Mouse (Mus musculus) gonadal fat pad, adult 2 months (tissue): ENCODE results near the gene Fam166b. TPM values are rescaled to one million over a fixed set of nuclear protein-coding genes. Genes with fewer than 3 reads are reported as not detected.
A peak's percentile ranks its signal among the peaks of the same experiment; 100 is the strongest.

Source experiments
- DNase-seq: peaks from one replicate; pipeline ENCODE4 v3.0.0-alpha.2; 2012; ENCODE audit warnings: low read depth
- polyA plus RNA-seq: library from polyadenylated mRNA; depleted of rRNA; stranded (reverse); fragments of >200 nt; gene quantifications from 2 replicates; pipeline ENCODE4 v1.2.3, GENCODE M21; 2012

Fam166b gene
- polyA plus RNA-seq, 1 experiment: 3.4 TPM

- DNase-seq: no peak
Observed at GRCm38 (mm10) chr4:43428180-43428861, 613 bp downstream of the Fam166b start.

GRCm38 (mm10) chr4:43427501-43428179 lies 1.3 kb downstream of the Fam166b start:
- no peak for DNase-seq

- DNase-seq: no peak
Observed at GRCm38 (mm10) chr4:43426487-43426886, 2.4 kb downstream of the Fam166b start.

- no peak for DNase-seq
Observed at GRCm38 (mm10) chr4:43425648-43426380, 3.1 kb downstream of the Fam166b start.

- DNase-seq: no peak
Observed at GRCm38 (mm10) chr4:43425197-43425596, 3.7 kb downstream of the Fam166b start.

- no peak for DNase-seq
Observed at GRCm38 (mm10) chr4:43424072-43424471, 4.9 kb downstream of the Fam166b start.

- no peak for DNase-seq
Observed at GRCm38 (mm10) chr4:43423267-43423934, 5.5 kb downstream of the Fam166b start.

GRCm38 (mm10) chr4:43421632-43422240 lies 7.2 kb downstream of the Fam166b start:
- DNase-seq: no peak

- no peak for DNase-seq
Observed at GRCm38 (mm10) chr4:43420305-43420704, 8.6 kb downstream of the Fam166b start.

- peak; percentile 68 for DNase-seq
Observed at GRCm38 (mm10) chr4:43419801-43420281, 9.1 kb downstream of the Fam166b start.

GRCm38 (mm10) chr4:43418973-43419656 lies 9.8 kb downstream of the Fam166b start:
- DNase-seq: no peak

GRCm38 (mm10) chr4:43418450-43418849 lies 10.5 kb downstream of the Fam166b start:
- no peak for DNase-seq

- no peak for DNase-seq
Observed at GRCm38 (mm10) chr4:43417269-43418062, 11.5 kb downstream of the Fam166b start.

GRCm38 (mm10) chr4:43416071-43416490 lies 12.9 kb downstream of the Fam166b start:
- no peak for DNase-seq

- no peak for DNase-seq
Observed at GRCm38 (mm10) chr4:43415221-43416070, 13.5 kb downstream of the Fam166b start.

GRCm38 (mm10) chr4:43414761-43415160 lies 14.2 kb downstream of the Fam166b start:
- DNase-seq: no peak

- DNase-seq: no peak
Observed at GRCm38 (mm10) chr4:43407071-43407920, 21.6 kb downstream of the Fam166b start.
